Mouse (Mus musculus): ENCODE measurements around the gene Cul9. TPM values are rescaled to one million over a fixed set of nuclear protein-coding genes. Genes with fewer than 3 reads are reported as not detected.
"Not testable (repeated sequence)": the region's sequence is repeated elsewhere in the genome, so short reads cannot be mapped to it uniquely, and the experiment has no call there.

The Cul9 gene
- total RNA-seq, 2 experiments from 2014 or later, result 58.8 to 76.6 TPM

DNA sequence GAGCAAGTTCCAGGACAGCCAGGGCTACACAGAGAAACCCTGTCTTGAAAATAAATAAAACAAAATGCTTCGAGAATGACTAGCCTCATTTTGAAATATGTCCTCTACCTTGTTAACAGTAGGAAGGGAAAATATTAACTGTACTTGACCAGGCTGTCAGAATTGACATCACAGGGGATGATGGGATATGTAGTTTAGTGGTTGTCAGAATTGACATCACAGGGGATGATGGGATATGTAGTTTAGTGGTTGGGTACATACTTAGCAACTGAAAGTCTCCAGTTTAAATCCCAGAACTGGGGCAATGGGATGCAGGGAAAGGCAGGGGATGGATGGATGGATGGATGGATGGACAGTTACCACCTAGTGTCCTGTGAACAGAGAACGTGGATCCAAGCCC lies 32.9 kb downstream of the Cul9 start:
- intact Hi-C loops (cut with DNase I), result loop anchor here (5.0 kb wide), 1 partner anchor 251 kb away; no protein-coding TSS in a partner anchor

DNA sequence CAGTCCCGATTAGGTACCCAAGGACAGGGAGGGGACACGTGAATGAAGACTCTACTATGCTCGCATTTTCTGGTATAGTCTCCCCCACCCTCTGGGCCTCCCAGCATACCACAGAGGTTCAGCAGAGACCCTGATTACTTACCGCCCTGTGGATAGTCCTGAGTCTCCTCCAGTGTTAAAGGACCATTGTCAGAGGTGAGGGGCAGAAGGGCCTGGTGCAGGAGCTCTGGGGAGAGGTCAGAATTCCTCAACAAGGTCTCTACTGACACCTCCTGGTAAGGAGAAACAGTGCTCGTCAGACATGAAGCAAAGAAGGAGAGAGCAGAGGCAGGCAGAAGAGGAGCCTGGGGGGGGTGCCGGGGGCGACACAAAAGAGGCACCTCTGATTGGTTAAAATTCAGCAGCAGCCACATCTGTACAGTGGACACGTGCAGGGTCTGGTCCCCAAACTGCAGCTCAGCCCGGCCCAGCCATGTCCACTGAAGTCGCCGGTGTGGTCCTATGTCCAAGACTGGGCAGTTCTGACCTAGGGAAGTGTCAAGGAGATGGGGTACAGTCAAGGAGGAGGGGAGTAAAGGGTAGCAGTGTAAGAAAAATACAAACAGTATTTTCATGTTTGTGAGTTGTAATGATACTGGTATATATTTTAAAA lies 35.0 kb downstream of the Cul9 start:
- intact Hi-C loops (cut with DNase I), result loop anchor here (5.0 kb wide), 1 partner anchor 249 kb away; no protein-coding TSS in a partner anchor
- DNase-seq (ENCODE audit: low spot score in 2 of 2), result no peak

More for the DNA sequence above, 32.9 kb downstream of the Cul9 start:
- DNase-seq (ENCODE audit: low spot score in 2 of 2), result no peak

DNA sequence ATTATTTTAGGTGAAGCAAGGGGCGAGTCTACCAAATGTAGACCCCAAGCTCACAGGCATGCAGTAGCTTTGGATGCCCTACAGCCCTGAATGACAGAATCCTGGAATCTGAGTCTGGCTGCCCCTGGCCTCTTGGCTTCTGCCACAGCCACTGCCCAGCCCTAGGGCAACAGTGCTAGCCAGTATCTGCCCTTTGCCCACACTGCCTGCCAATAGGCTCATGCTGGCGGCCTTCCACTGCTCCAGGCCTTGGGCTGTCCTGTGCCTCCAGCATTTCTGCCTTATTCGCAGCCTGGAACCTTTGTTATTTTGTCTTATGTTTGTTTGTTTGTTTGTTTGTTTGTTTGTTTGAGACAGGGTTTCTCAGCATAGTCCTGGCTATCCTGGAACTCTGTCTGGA lies 40.6 kb downstream of the Cul9 start:
- no peak for DNase-seq (ENCODE audit: low spot score in 2 of 2)
- intact Hi-C loops (cut with DNase I), result no loop called here

DNA sequence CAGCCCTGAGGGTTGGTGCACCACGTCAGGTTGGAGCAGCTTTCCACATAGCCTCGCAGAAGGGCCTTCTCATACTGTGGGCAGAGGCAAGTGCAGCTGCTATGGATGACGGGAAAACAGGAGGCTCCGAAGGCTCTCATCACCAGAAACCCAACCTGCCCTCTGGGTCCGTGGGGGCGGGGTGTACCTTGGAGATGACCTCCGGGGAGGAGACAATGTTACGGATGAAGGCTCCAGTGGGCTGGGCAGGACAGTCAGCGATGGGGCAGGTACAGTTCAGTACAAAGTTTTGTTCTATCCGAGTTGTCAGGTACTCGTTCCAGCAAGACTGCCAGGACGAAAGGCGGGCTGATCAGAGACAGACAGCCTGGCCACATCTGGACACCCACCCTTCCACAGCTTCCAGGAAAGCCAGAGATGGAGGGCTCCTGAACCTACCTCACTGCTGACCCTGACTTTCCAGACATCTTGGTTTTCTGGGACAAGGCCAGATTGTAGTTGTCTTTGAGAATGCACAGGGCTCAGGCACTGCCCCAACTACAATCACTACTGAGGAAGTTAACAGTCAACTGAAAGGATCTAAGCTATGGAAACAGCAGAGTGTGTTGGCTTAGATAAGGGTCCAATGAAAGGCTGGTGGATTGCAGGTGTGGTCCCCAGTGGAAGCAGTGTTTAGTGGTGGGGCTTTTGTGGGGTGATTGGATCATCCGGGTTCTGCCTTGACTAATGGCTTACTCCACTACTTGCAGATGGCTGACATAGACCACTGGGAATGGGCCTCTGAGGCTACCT lies 42.1 kb downstream of the Cul9 start:
- intact Hi-C loops (cut with DNase I), result no loop called here
- DNase-seq (ENCODE audit: low spot score in 2 of 2), result no peak

DNA sequence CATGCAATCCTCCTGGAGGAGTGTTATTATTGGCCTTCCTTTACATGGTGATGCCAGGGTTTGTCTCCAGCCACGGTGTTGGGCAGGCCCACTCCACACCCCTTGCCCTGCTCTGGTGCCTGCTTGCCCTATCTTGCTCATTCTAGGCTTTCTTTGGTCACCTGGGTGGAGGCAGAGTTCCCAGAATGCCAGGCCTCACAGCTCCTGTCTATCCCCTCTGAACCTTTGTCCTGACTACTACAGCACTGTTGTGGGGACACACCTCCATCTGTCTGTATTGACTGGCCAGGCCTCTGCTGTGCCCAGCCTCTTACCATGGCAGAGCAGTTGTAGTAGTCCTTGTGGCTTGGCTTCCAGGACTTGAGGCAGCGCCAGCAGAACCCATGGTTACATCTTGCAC lies 43.4 kb downstream of the Cul9 start:
- intact Hi-C loops (cut with DNase I), result no loop called here

DNA sequence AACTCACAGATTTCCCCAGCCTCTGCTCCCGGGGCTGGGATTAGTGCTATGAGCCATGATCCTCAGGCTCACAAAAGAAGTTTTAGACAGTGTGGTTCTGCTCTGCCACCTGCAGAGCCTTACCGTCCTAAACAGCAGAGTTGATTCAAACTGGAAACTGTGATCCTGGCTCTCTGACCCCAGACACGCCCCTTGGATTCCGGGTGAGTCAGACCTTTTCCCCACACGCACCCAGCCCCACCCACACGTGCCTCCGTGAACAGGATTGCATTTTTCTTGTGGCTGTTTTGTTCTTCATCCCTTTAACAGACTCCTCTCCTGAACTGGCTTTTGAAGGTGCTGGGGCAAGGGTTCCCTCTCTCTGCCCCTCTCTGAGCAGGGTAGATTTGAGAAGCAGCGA lies 48.2 kb downstream of the Cul9 start:
- DNase-seq (ENCODE audit: low spot score in 2 of 2), result no peak
- intact Hi-C loops (cut with DNase I), result no loop called here

More for the DNA sequence above, 43.4 kb downstream of the Cul9 start:
- DNase-seq (ENCODE audit: low spot score in 2 of 2), result no peak

DNA sequence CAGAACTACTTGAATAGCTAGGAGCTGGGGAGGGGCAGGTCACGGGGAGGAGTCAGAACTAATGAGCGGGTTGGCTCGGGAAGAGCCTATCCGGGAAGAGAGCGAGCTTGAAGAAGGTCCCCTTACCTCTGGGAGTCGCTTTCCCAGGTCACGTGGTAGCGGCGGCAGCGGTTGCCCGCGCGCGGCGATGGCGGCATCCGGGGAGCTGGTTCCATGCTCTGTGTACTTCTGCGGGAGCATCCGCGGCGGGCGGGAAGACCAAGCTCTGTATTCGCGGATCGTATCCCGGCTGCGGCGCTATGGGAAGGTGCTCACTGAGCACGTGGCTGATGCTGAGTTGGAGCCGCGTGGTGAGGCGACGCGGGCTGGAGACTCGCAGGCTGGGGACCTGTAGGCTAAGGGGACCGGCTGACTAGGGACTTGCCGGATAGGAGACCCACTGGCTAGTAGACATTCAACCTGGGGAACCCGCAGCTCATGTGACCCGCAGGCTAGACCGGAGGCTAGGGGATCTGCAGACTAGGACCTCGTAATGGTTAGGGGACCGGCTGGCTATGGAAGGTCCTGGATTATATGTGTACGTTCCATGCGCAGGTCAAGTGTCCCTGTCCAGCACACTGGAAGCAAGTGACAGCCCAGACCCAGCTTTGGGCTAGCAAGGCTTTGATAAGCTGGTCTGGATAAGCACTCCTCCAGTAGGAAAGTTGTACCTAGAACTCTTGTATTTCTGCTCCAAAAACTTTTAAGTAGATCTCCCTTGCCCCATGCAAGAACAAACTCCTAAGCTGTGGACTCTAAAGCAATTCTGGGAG lies 49.4 kb downstream of the Cul9 start, which contains the start of gene Dnph1:
Gene Dnph1, plus strand, starts transcription at position 89 of the 812 bp plus-strand sequence.
- intact Hi-C loops (cut with DNase I), result no loop called here

DNA sequence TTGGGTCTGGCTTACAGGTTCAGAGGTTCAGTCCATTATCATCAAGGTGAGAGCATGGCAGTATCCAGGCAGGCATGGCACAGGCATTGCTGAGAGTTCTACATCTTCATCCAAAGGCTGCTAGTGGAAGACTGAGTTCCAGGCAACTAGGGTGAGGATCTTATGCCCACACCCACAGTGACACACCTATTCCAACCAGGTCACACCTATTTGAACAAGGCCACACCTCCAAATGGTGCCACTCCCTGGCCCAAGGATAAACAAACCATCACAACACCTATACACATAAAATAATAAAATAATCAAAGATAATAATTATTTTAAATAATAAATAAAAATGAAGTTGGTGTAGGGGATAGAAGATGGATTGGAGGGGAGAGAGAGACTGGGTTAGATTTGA lies 50.1 kb downstream of the Cul9 start:
- not testable (repeated sequence) for DNase-seq (ENCODE audit: low spot score in 2 of 2)

More for the DNA sequence above, 49.4 kb downstream of the Cul9 start, which contains the start of gene Dnph1:
- DNase-seq (ENCODE audit: low spot score in 2 of 2), result peak; percentile 76 to 80

DNA sequence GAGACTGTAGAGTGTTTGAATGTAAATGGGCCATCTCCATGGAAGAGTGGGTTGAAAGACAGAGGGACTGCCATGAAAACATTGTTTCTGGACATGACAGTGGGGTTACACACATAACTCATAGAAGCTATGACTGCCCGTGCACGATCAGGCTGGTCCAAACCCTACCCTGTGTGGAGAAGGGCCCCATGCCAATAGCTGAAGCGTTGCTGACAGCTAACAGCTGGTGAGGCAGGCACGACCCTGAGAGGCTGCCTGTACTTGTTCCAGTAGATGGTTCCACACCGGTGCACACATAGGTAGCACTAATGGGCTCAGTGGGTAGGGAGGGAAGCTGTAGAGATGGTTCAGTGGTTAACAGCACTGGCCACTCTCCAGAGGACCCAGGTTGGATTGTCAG lies 50.7 kb downstream of the Cul9 start:
- no peak for DNase-seq (ENCODE audit: low spot score in 2 of 2)
- intact Hi-C loops (cut with DNase I), result no loop called here

More for the DNA sequence above, 50.1 kb downstream of the Cul9 start:
- intact Hi-C loops (cut with DNase I), result not testable (repeated sequence)

DNA sequence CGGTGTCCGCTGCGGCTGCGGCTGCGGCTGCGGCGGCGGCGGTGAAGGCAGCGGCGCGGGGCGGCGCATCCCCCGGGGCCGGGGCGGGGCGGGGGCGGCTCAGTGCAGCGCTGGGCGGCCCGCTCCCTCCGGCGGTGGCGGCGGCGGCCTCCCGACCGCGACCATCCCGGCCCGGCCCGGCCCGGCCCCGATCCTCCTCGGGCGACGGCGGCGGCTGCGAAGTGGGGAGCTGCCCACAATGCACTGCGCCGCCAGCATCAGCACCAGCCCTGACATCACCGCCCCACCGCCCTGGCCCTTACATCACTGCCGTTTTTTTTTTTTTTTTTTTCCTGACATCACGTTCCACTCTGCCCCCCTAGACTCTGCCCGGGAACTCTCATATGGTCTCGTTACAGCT lies 58.8 kb downstream of the Cul9 start, which contains the start of gene Ttbk1:
Gene Ttbk1, minus strand, starts transcription at position 245 of the 400 bp plus-strand sequence.
- peak; percentile 67 to 70 for DNase-seq (ENCODE audit: low spot score in 2 of 2)
- intact Hi-C loops (cut with DNase I), result no loop called here

DNA sequence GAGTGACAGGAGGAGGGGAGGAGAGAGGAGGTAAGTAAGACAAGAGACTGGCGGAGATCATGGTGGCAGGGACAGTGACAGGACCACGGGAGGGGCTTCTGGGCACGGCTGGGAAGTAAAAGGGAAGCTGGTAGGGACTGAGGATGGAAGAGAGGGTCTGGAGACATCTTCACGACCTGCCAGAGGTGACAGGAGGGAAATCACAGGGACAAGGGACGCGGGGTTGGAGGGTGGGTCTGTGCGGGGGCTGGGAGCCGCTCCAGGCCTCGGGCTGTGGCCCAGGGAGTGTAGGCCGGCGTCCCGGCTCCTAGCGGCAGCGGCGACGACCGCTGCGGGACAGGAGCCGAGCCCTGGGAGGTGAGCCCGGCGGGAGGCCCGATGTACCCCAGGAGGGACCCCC lies 59.2 kb downstream of the Cul9 start:
- DNase-seq (ENCODE audit: low spot score in 2 of 2), result peak; percentile 18 to 37
- intact Hi-C loops (cut with DNase I), result no loop called here

DNA sequence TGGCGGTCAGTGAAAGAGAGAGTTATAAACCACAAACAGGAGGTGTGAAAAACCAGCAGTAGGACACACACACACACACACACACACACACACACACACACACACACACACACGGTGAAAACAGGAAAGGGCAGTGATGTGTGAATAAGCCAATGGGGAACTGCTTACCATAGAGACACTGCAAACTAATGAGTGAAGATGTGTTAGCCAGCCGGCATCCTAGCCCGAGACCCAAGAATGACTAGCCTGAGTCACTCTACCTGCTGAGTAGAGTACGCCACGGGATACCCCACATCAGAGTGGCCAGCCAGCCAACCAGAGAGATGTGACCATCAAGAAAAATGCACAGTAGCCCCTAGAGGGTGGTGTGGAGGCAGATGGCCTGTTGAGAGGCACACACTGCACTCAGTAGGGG lies 61.7 kb downstream of the Cul9 start:
- no peak for DNase-seq (ENCODE audit: low spot score in 2 of 2)
- intact Hi-C loops (cut with DNase I), result no loop called here

DNA sequence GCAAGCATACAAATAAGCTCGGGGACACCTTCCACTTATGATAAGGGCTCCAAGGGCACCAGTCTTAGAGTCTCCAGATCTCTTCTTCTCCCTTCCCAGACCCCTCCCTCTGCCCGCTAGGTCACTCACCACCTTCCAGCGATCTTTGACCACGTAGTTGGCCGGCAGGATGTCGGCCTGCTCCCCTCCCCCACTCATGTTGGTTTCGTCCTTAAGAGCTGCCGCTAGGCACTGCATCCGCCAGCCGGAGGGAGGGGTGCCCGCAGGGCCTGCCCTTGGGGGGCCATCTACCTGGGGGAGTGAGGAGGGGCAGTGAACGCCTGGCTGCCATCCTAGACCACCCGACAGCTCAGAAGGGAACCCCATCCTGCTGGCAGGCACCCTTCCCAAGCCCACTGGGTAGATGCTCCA lies 62.2 kb downstream of the Cul9 start:
- intact Hi-C loops (cut with DNase I), result no loop called here
- DNase-seq (ENCODE audit: low spot score in 2 of 2), result peak; percentile 28 to 38

DNA sequence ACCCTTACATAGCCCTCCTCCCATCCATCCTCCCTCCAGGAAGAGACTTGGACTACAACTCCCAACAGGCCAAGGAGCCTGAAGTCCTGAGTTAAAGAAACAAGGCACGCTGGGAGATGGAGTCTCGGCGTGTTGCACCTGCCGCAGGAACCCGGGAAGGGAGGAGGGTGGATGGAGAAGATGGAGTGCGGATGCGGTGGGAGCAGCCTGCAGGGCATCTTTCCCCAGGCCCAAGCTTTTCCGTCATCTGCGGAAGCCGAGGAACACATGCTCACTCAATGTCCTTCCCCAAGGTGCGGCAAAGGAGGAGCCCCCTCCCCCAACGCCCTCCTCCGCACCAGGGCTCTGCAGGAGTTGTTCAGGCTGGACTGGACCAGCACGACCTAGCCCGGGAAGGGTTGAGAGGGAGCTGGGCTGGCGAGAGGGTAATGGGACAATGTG lies 62.6 kb downstream of the Cul9 start:
- intact Hi-C loops (cut with DNase I), result no loop called here

DNA sequence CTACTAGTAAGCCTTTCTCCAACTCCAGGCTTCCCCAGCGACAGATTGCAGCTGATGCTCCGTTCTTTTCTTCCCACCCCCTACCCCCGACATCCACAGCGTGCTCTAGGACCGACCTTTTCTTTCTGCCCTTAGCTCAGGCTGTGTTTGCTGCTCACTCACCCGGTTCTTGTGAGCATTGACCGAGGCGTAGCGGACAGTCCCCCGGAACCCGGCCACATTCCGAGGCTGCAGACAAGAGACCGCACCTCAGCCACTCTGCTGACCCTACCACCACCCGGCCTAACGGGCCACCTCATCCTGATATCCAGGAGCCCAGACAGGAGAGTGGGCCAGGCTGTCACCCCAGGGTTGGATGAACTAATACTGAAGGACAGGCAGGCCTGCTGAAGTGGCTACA lies 68.9 kb downstream of the Cul9 start:
- DNase-seq (ENCODE audit: low spot score in 2 of 2), result no peak
- intact Hi-C loops (cut with DNase I), result no loop called here

More for the DNA sequence above, 62.6 kb downstream of the Cul9 start:
- DNase-seq (ENCODE audit: low spot score in 2 of 2), result peak; percentile 66 to 72

DNA sequence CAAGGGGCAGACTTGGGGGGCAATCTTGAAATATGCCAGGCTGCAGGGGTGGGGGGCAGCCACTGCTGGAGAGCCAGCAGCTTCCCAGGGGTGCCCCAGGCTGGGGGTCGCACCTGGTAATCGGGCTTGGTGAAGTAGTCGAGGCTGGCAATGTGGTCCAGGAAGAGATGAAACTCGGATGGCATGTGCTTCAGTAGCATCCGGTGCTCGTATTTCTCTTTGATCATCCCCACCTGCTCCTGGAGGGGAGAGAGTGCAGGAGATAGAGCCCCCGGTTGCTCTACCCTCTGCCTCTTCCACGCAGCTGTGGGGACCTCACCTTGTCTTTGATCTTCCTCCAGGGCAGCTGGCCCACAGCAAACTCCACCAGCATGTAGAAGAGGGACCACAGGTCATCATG lies 69.6 kb downstream of the Cul9 start:
- intact Hi-C loops (cut with DNase I), result no loop called here
- no peak for DNase-seq (ENCODE audit: low spot score in 2 of 2)

DNA sequence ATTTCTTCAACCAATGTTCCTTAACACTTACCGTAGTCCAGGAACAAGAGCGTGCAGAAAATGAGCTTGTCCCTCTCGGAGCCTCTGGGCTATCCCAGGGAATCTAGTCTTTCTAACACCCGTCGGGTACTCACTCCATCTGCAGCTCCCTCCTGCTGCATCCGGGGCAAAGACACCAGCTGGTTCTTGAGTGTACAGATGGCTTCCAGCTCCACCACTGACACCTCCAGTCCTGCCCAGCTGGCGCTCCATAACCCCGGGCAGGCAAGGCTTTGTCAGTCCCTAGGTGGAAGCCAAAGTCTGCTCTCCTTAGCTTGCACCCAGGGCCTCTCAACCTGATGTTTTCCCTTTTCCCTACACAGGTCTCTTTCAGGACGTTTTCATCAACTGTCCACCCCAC lies 78.4 kb downstream of the Cul9 start:
- intact Hi-C loops (cut with DNase I), result no loop called here
- no peak for DNase-seq (ENCODE audit: low spot score in 2 of 2)

DNA sequence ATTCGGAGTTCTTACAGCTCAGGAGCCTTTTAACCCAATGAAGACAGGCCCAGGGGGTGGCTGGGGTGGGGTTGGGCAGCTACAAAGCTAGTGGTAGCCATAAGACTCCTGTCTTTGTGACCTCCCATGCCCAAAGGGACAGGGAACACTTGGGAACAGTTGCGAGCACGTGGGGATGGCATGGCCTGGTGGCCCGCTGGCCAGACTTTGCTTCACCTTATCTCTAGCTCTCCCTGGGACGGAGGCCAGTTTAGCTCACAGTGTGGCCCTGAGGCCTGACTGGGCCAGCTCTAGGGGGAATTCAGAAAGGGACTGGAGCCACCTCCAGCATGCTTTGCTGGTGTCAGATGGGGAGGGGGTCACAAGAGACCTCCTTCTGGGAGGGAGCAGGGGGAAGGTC lies 84.0 kb downstream of the Cul9 start:
- intact Hi-C loops (cut with DNase I), result no loop called here
- DNase-seq (ENCODE audit: low spot score in 2 of 2), result no peak

DNA sequence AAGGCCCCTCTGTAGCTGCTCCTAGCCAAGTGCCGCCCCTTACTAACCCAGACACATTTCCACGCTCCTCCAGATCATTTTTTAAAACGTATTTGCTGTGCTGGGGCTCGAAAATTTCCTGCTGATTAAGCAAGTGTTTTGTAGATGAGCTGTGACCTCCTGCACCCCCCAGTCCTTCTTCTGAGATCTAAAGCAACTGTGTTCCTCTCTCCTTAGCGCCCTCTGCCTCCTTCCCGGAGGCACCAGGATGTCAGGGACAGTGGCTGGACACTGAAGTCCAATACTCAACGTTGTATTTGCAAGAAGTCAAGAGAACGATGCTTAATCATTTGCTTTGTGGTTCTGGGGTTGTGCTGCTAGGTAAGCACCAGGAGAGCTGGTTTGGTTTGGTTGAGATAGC lies 84.8 kb downstream of the Cul9 start:
- intact Hi-C loops (cut with DNase I), result no loop called here
- no peak for DNase-seq (ENCODE audit: low spot score in 2 of 2)

DNA sequence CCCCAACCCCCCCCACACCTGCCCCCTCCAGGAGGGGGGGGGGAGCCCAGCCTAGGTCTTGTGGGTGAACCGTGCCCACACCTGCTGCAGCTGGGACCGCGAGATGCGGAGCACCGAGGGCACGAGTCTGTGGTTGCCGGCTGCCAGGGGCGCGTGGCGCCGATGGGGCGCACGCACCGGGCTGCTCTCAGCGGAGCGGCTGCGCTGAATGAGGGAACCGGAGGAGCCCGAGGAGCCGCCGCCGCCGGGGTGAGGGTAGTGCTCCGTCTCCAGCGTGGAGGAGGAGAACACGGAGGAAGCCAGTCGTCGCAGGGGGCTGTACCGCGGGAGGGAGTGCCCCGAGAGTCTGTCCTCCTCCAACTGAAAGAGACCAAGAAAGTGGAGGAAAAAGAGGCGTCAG lies 85.5 kb downstream of the Cul9 start:
- DNase-seq (ENCODE audit: low spot score in 2 of 2), result no peak
- intact Hi-C loops (cut with DNase I), result no loop called here

Measured in left cerebral cortex, postnatal 36 days (tissue).